Mouse (Mus musculus): ENCODE results near the gene Aida.
"Not testable (repeated sequence)": the region's sequence is repeated elsewhere in the genome, so short reads cannot be mapped to it uniquely, and the experiment has no call there.

The Aida gene

GRCm38 (mm10) chr1:183296465-183296864, at the start of gene Aida:
Gene Aida, plus strand, starts transcription at chr1:183296590.
- DNase-seq (ENCODE audit: low read depth, low spot score): no peak

- no peak for DNase-seq (ENCODE audit: low read depth, low spot score)
Observed at GRCm38 (mm10) chr1:183248144-183248543, 48.2 kb upstream of the Aida start.

GRCm38 (mm10) chr1:183250612-183251011, 45.8 kb upstream of the Aida start:
- no peak for DNase-seq (ENCODE audit: low read depth, low spot score)

GRCm38 (mm10) chr1:183251818-183252217, 44.6 kb upstream of the Aida start:
- no peak for DNase-seq (ENCODE audit: low read depth, low spot score)

GRCm38 (mm10) chr1:183252574-183252973, 43.8 kb upstream of the Aida start:
- DNase-seq (ENCODE audit: low read depth, low spot score): no peak

- DNase-seq (ENCODE audit: low read depth, low spot score): no peak
Observed at GRCm38 (mm10) chr1:183264145-183265008, 32.0 kb upstream of the Aida start.

GRCm38 (mm10) chr1:183265921-183266467, 30.4 kb upstream of the Aida start:
- no peak for DNase-seq (ENCODE audit: low read depth, low spot score)

GRCm38 (mm10) chr1:183267666-183268065, 28.7 kb upstream of the Aida start:
- no peak for DNase-seq (ENCODE audit: low read depth, low spot score)

GRCm38 (mm10) chr1:183272867-183273818, 23.2 kb upstream of the Aida start:
- DNase-seq (ENCODE audit: low read depth, low spot score): peak; percentile 9

GRCm38 (mm10) chr1:183274385-183274784, 22.0 kb upstream of the Aida start:
- DNase-seq (ENCODE audit: low read depth, low spot score): no peak

- no peak for DNase-seq (ENCODE audit: low read depth, low spot score)
Observed at GRCm38 (mm10) chr1:183275763-183276162, 20.6 kb upstream of the Aida start.

- DNase-seq (ENCODE audit: low read depth, low spot score): no peak
Observed at GRCm38 (mm10) chr1:183288351-183288750, 8.0 kb upstream of the Aida start.

- DNase-seq (ENCODE audit: low read depth, low spot score): no peak
Observed at GRCm38 (mm10) chr1:183289576-183289975, 6.8 kb upstream of the Aida start.

GRCm38 (mm10) chr1:183296877-183297383, 540 bp downstream of the Aida start, which contains the start of gene Brox:
Gene Brox, minus strand, starts transcription at chr1:183297269.
- DNase-seq (ENCODE audit: low read depth, low spot score): peak; percentile 84

GRCm38 (mm10) chr1:183297473-183297885, 1.1 kb downstream of the Aida start:
- no peak for DNase-seq (ENCODE audit: low read depth, low spot score)

- peak; percentile 27 for DNase-seq (ENCODE audit: low read depth, low spot score)
Observed at GRCm38 (mm10) chr1:183297886-183298489, 1.6 kb downstream of the Aida start.

GRCm38 (mm10) chr1:183299161-183299560, 2.8 kb downstream of the Aida start:
- DNase-seq (ENCODE audit: low read depth, low spot score): peak; percentile 86

GRCm38 (mm10) chr1:183307555-183307954, 11.2 kb downstream of the Aida start:
- DNase-seq (ENCODE audit: low read depth, low spot score): no peak

GRCm38 (mm10) chr1:183308476-183308875, 12.1 kb downstream of the Aida start:
- no peak for DNase-seq (ENCODE audit: low read depth, low spot score)

GRCm38 (mm10) chr1:183309601-183310000, 13.2 kb downstream of the Aida start:
- DNase-seq (ENCODE audit: low read depth, low spot score): not testable (repeated sequence)

- no peak for DNase-seq (ENCODE audit: low read depth, low spot score)
Observed at GRCm38 (mm10) chr1:183312076-183312475, 15.7 kb downstream of the Aida start.

All from embryo, embryonic 11.5 days (tissue).